Mouse (Mus musculus) cerebellum, adult 2 months (tissue): ENCODE measurements around the gene Arid5b.

ENCODE experiments used
- CTCF ChIP-seq: fragments of 200-500 bp; IDR thresholded peaks from 2 replicates; pipeline ENCODE4 v1.5.1; 2011; ENCODE audit warnings: low read depth, mild to moderate bottlenecking, control low read depth, low read length, moderate library complexity, borderline replicate concordance; ENCODE audit not compliant: insufficient read depth
- POLR2A ChIP-seq: fragments of 200-500 bp; IDR thresholded peaks from 2 replicates; pipeline ENCODE4 v1.6.1; 2011; ENCODE audit warnings: low read length, control low read depth, borderline replicate concordance; ENCODE audit not compliant: insufficient read depth

- TF ChIP-seq CTCF (no peak), POLR2A (no peak)
These were observed 196.8 kb downstream of the Arid5b start for GRCm38 (mm10) chr10:68081712-68082111.
